Mouse (Mus musculus): ENCODE data around the gene Parm1.

The Parm1 gene

DNA sequence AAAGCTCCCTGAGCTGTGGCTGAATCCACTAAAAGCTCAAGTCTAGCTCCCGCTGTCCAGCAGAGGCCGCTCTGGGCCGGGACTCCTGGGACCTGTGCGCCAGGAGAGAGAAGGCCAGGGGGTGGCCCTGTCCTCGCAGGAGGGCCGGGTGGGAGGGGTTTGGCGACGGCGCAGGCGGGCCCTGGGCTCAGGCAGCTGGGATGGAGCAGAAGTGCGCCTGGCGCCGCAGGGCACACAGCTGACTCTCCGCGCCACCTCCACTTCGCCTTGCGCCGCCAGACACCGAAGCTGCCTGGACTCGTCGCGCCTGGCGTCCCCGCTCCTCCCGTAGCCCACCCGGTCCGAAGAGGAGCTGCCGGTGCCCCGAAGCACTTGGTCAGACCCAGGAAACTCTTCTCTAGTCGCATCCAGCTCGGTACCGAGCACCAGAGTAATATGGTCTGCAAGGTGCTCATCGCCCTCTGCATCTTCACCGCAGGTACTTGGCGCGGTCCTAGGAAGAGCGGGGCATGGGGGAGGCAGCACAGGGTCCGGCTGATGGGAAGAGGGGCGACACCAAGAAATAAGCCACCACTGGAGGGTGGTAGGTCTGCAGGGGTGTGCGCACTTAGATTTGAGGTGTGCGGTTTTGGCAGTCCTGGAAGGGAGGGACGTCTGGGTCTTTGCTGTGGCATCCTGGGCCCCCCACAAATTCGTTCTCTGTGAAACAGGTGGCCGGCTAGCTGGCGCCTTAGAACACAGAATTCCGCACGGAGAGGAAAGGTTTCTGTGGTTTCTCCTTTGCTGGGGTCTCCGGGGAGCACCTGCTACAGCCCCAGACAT, at the start of gene Parm1:
TSS of gene Parm1 (plus strand) at position 136 of the 822 bp plus-strand sequence.
- peak; percentile 40 for DNase-seq (ENCODE audit: low spot score in 2 of 2)

DNA sequence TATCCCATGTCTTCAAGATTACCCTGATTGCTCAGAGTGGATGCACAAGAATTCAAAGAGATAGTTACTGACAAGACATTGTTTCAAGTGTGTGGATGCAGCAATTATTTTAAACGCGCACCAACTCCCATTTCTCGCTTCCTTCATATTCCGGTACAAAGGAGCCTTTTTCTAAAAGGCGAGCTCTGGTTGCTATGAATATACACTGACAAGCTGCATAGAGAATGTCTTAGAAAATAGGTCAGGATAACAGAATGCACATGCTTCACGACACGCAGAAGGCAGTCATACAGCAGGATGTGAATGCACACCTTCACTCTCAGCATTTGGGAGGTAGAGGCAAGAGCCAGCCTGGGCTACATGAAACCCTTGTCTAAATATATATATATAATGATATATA, 42.2 kb upstream of the Parm1 start:
- no peak for DNase-seq (ENCODE audit: low spot score in 2 of 2)

DNA sequence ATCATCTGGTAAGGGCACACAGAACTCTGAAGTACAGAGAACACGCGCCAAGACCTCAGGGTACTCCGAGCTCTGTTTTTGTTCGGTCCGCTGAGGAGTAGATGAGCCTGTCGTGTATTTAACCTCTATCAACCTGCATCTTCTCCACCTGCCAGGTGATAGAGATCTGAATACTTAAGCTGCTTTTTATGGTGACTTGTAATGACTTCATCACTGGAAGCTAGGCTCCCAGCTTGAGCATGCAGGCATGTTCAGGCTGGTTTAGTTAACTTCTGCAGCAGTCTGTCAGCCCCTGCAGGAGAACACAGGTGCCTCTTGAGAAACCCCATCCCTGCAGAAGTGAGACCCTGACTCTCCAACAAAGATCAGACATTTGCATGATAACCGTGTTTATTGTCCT, 40.6 kb upstream of the Parm1 start:
- no peak for DNase-seq (ENCODE audit: low spot score in 2 of 2)

DNA sequence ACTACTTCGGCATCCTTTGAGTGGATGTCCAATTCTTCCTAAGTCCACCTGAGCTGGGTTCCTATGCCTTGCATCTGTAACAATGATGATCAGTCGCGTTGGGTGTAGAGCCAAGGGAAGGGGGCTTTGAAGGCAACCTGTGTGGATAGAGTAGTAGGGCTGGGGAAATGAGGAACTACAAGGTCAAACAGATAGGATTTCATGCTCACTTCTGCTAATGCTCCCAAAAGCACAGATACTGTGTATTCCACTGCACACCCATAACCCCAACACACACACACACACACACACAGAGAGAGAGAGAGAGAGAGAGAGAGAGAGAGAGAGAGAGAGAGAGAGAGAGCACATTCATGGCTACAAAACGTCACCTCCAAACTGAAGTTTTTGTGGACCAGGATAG, 38.7 kb upstream of the Parm1 start:
- DNase-seq (ENCODE audit: low spot score in 2 of 2), result no peak

DNA sequence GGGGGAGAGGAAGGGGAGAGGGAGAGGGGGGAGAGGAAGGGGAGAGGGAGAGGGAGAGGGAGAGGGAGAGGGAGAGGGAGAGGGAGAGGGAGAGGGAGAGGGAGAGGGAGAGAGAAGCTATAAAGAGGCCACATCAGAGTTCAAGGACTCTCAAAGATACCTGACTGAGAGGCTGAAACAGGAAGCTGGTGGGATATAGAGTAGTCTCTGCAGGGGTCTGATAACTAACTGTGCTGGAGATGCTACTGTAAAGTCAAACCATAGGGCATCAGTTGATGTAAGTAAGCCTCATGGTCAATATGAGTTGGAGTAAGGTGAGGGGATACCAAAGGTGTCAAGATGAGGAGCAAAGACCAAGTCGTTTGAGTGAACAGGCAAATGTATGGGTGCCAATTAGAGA, 37.3 kb upstream of the Parm1 start:
- no peak for DNase-seq (ENCODE audit: low spot score in 2 of 2)

DNA sequence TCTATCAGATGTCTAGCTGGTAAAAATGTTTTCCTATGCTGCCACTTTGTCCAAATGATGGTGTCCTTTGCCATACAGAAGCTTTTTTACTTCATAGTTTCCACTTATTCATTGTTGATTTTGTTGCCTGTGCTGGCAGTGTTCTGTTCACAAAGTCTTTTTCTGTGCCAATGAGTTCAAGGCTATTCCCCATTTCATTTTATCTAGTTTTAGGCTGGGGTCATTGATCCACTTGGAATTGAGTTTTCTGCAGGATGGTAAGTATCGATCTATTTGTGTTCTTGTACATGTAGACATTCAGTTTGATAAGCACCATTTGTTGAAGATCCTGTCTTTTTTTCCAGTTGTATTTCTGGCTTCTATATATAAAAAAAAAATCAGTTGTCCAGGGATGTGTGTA, 33.1 kb upstream of the Parm1 start:
- no peak for DNase-seq (ENCODE audit: low spot score in 2 of 2)

DNA sequence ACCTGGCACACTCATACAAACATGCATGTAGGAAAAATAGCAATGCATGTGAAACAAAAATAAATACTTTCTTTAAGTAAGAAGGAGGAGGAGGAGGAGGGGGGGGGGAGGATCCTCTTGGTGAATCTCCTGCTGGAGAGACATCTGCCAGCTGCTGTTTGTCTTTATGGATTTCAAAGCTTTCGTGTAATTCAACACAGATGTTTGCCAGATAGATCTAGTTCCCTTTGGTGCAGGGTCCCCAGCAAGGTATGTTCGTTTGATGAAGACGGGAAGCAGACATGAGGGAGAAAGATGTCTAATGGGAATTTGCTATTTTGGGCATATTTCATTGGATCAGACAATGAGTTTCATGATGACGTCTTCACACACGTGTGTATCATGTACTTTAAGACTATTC, 23.0 kb upstream of the Parm1 start:
- no peak for DNase-seq (ENCODE audit: low spot score in 2 of 2)

DNA sequence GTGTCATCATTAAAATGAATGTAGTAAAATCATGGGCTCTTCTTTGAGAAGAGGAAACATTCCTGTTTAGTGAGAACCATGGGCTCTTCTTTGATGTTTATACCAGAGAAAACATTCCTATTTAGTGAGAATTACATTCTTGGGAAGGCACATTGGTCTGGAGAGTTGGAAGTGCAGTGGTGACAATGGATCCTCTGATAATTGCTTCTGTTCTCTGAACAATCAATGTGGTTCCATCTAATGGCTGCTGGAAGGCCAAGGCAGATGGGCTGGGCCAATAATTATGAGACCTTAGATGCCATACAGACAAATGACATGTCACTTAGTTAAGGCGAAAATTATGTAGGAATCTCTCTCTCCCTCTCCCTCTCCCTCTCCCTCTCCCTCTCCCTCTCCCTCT, 16.1 kb upstream of the Parm1 start:
- no peak for DNase-seq (ENCODE audit: low spot score in 2 of 2)

DNA sequence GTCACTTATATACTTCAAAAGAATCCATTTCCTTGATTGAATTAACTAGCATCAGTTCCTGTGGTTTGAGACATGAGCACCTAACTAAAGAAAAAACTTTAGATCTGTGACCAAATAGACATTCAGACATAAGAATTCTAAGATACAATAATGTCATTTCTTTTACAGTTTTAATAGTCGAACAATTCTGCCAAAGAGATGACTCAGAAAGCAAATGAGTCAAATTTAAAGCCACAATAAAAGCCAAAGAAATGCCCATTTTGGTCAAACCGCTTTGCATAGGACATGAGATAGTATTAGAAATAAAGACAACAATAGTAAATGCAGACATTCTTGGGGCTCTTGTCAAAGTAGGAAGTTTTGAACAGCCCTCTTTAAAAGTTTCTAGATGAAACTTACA, 15.0 kb upstream of the Parm1 start:
- DNase-seq (ENCODE audit: low spot score in 2 of 2), result no peak

DNA sequence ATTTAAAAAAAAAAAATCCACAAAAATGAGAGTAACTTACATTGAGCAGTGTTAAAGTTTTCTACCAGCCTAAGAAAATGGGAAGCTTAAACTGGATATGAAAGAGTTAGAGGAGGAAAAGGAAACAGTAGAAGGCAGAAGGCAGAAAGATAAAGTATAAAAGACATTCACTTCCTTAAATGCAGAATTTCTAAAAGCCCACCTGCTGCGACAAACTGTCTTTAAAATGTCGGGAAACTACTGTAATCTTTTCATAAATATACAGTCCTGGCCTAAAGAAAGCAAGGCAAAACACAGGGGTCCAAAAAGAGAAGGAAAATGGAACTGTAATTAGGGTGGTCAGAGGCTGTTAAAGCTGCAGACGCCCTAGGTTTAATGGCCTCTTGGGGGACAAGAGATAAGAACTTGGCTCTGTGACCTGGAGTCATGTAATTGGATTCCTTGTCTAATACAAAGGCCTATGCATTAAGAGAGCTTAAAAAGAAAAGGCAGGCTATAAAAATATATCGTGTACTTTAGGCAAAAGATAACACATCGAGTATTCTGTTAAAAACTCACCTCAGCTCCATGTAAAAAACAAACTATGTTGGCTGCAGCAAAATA, 13.0 kb upstream of the Parm1 start:
- DNase-seq (ENCODE audit: low spot score in 2 of 2), result no peak

DNA sequence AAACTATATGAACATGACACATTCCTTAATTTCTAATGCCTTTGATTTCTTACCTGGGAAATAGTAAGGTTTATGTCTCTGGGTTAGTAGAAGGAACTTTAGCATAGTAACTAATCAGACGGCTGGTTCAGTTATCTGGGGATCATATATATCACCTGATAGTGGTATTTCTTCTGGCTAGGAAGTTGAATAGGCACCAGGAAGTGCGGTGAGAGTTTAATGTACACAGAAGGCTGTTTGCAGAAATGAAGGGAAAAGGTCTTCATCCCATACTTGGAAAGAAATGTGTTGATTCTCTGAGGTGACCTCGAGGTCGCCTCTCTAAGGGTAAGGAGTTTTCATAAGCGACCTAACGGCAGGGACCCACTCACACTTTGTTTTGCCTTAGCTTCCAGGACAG, 338 bp upstream of the Parm1 start:
- no peak for DNase-seq (ENCODE audit: low spot score in 2 of 2)

DNA sequence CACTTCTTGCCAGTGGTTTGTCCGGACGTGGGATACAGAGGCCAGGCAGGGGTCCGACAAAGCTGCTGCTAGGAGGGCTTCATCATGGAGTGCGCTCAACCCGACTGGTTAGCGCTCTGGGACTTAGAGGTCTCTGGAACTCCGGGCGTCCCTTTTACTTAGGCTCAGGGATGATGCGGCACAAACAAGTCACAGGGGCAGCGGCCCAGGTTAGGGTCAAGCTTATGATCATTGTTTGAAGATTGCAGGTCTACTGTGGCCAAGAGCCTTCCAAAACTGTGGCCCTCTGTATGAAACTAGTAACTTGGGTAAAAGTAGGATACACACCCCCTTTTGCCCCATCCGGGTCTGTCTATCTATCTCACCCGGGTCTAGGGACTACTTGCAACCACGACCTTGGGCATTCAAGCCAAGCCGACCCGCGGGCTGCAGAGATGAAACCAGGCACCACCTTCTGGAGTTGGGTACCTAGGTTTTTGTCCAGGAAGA, 931 bp downstream of the Parm1 start:
- no peak for DNase-seq (ENCODE audit: low spot score in 2 of 2)

DNA sequence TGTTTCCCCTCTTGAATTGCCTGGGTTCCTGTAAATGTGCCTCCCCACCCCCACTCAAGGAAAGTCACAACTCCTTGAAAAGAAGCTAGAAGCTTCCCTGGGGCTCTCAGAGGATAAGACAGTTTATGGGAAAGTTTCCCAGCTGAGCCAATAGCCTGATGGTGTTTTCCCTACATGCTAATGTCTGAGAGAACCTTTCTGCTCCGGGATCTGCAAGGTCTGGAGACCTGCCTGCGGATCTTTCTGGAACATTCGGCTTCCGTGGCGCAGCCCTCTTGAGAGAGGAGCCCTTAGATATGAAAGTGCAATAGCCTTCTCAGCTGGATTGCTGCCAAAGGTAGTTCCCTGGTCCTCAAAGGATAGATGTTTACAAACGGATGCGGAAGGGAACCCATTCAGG, 1.5 kb downstream of the Parm1 start:
- DNase-seq (ENCODE audit: low spot score in 2 of 2), result no peak

DNA sequence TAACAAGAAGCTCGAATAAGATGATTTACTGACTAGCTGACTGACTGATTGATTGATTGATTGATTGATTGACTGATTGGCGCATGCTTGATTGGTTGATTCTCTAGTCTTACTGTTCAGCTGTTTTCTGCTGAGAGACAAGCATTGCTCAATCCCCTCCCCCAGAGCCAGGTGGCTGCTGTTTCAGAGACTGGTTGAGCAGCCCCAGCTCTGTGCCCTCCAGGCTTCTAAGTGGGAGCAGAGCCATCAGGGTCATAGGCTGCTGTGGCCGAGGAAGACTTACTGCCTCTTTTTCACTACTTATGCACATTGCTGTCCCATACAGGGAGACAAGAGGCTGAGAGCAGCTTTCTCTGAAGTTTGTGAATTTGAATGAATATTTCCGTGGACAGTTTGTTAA, 2.1 kb downstream of the Parm1 start:
- DNase-seq (ENCODE audit: low spot score in 2 of 2), result no peak

DNA sequence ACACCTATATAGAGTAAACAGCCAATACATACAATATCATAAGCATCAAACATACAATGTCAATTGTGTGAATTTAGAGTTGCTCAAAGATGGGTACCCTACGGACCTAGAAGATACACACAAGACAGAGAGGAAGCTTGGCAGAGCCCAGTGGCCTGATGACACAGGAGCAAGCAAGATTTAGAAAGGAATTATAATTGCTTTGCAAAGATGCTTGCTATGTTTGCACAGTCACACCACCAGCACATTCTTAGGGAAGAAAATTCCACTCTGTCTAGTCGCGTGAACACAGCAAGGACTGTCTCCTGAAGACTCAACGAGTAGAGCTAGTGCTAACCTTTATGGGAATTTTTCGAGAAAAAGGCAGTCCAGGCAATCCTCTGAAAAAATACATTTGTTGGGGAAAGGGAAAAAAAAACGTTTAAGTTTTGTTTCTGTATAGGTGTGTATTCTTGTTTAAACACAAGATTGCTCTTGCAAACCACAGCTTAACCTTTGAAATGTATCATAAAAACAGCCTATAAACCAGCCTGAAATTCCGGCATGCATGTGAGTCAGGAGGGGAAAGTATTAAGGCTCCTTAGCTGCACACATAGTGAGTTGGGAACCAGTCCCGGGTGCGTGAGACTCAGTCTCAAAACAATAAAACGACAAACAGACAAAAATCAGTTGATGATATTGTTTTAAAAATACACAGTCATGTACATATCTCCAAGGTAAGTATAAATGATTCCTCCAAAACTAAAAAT, 15.5 kb downstream of the Parm1 start:
- DNase-seq (ENCODE audit: low spot score in 2 of 2), result no peak

DNA sequence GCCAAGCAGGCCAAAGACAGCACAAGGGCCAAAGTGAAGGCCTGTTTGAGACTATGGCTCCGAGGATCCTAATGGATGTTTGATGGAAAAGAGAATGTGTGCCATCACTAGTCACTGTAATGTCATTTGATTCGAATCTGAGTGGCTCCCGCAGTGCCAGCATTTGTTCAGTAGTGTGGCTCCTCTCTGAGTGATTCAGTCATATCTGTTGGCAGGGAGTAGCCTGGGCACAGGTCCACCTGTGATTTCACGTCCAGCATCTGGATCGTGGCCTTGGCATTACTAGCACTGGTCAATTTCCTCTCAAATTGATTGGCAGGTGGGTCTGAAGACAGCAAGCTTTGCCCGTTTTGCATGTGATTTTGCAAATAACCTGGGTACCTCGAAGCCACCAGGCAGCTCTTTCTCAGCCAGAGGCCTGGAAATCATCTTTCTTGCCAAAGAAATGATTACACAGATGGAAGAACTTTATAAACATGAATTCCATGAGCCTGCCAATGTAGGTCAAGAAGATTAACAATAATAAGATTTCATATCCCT, 41.7 kb downstream of the Parm1 start:
- no peak for DNase-seq (ENCODE audit: low spot score in 2 of 2)

DNA sequence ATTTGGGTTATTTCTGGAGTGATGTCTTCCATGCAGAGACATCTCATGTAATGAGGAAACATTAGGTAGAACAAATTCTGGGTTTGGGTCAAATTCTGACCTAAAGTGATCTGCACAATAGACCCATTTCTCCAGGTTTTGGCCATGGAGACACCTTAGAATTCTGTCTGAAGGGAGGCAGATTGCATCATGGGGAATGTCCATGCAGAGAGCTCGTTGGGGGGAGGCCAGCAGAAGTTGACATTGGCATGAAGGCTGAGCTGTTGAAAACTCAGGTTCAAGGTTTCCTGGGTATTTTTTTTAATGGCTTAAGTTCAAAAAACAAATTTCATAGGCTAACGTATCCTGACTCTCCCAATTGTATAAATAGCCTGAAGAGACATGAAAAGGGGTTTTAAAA, 42.3 kb downstream of the Parm1 start:
- no peak for DNase-seq (ENCODE audit: low spot score in 2 of 2)

DNA sequence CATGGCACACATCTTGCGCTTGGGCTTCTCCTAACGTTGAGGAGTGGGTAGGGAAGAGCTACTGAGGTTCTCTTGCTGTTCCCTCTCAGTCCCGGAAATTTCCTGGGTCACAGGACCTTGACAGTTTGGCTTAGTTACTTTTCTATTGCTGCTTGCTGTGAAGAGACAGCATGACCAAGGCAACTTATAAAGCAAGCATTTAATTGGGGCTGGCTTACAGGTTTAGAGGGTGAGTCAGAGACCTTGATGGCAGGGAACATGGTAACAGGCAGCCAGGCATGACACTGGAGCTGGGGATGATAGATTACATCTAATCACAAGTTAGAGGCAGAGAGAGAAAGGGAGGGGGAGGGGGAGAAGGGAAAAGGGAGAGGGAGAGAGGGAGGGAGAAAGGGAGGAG, 44.0 kb downstream of the Parm1 start:
- DNase-seq (ENCODE audit: low spot score in 2 of 2), result no peak

DNA sequence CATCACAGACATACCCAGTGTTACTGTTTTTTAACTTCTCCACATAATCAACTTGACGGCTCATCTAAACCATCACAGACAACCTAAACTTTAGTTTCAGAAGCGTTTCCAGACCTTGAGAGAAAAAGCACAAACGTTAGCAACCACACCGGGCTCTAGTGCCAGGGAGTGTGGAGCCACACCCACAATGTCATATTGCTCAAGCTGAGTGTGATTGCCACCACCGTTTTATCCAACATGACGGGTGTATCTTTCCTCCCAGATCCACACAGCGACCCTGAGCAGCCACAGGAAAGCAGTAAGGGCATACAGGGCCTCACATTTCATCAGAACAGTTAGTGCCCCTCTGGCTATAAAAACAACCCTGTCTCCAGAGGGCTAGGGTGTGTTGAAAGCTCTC, 45.1 kb downstream of the Parm1 start:
- DNase-seq (ENCODE audit: low spot score in 2 of 2), result no peak

DNA sequence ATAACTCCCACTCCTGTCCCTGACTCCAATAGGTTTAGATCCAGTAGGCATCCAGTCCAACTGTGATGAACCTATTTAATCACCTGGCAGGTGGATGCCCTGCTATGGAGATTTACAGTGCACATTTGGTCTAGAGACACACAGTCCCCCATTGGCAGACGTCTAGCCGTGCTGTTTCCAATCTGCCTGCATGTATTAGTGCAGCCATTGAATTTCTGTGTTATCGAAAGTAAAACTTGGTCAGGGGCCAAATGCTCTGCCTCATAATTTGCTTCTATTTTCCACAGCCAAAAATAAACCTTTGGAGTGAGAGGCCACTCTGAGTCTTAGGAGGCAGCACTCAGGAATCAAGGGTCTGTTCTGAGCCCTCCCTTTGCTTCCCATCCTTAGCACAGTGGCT, 46.6 kb downstream of the Parm1 start:
- peak in 1 of 2 experiments; percentile 1 for DNase-seq (ENCODE audit: low spot score in 2 of 2)

DNA sequence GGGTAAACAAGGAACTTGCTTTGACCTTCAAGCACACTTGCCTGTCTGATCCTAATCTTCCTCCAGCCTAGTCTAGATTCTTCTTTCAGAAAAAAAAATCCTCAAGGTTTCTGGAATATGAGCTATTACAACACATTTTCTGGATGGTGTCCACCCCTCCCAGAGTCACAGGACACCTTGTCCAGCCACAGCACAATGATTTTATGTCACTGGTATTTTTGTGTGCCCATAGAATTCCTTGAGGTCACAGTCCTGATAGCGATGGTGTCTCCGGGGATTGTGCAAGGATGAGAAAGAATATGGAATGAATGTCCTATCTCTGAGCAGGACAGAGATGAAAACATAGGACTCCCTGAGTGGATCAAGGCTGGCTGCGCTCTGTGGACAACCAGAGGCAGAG, 48.0 kb downstream of the Parm1 start:
- no peak for DNase-seq (ENCODE audit: low spot score in 2 of 2)

DNA sequence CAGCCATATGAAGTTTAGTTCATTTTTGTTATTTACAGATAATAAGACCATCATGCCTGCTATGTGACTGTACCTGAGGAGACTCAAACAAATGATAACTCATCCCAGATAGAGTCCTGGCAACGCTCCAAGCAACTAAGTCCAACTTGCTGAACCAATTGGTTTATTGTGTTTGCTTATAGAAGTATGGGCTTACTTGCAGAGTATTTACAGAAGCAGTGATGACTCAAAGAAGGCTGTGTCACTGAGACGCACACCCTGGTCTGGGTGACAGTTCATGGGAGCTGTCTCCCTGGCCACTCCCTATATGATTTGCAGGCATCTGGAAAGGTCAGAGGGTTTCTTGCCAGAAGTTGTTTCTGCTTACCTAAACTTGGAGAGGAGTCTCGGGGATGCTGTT, 49.2 kb downstream of the Parm1 start:
- no peak for DNase-seq (ENCODE audit: low spot score in 2 of 2)

DNA sequence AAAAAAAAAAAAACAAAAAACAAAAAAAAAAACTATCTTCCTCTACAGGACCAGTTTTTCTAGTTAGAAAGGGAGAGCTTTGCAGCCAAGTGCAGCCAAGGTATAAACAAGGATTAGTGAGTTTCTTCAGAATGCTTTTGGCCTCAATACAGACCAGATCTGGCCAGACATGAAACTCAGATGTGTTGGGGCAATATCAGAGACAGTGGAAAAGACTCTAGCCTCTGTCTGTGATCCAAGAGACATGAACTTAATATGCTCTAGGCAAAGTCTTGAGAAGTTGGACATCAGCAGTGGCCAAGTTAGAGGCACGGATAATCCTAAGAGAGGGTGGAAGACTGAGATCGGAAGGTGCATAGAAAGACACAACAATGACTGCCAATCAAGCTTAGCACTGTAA, 56.8 kb downstream of the Parm1 start:
- DNase-seq (ENCODE audit: low spot score in 2 of 2), result no peak

Data from spleen, postnatal 36 days (tissue).